Mouse (Mus musculus) frontal cortex, adult 2 months (tissue): ENCODE measurements around the gene Kif5a. TPM values are rescaled to one million over a fixed set of nuclear protein-coding genes. Genes with fewer than 3 reads are reported as not detected.

Experiments
- DNase-seq, 2 experiments: peaks; one replicate each; pipeline ENCODE4 v3.0.0; 2022; ENCODE audit warnings: low spot score in 1 of 2; ENCODE audit errors: extremely low spot score in 1 of 2
- polyA plus RNA-seq: library from polyadenylated mRNA; depleted of rRNA; stranded (reverse); fragments of >200 nt; gene quantifications from 2 replicates; pipeline ENCODE4 v1.2.3, GENCODE M21; 2012

Gene Kif5a
- polyA plus RNA-seq, 1 experiment = 907 TPM

GRCm38 (mm10) chr10:127267318-127267717, 4.2 kb upstream of the Kif5a start:
- no peak for DNase-seq

GRCm38 (mm10) chr10:127266112-127267091, 3.3 kb upstream of the Kif5a start, which contains the start of gene Dctn2:
Gene Dctn2 (plus strand): TSS chr10:127266368.
- peak; percentile 95 to 96 for DNase-seq

GRCm38 (mm10) chr10:127265727-127266111, 2.6 kb upstream of the Kif5a start:
- DNase-seq = no peak

DNA sequence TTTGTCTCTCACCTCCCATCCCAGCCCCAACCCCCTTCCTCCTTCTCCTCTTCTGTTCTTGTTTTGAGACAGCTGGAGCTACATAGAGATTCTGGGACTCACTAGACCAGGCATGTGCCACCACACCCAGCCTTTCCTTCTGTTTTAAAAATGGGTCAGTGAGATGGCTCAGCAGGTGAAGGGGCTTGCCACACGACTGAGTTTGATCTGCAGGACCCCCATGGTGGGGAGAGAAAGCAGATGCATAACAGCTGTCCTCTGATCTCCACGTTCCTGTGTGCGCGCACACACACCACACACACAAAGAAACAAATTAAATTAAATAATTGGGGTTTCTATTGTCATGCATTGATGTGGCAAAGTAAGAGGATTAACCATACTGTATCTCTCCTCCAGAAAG, 1.8 kb upstream of the Kif5a start:
- no peak for DNase-seq

- DNase-seq = no peak
Observed at GRCm38 (mm10) chr10:127264336-127264735, 1.2 kb upstream of the Kif5a start.

GRCm38 (mm10) chr10:127263631-127264030, 483 bp upstream of the Kif5a start:
- DNase-seq = no peak

DNA sequence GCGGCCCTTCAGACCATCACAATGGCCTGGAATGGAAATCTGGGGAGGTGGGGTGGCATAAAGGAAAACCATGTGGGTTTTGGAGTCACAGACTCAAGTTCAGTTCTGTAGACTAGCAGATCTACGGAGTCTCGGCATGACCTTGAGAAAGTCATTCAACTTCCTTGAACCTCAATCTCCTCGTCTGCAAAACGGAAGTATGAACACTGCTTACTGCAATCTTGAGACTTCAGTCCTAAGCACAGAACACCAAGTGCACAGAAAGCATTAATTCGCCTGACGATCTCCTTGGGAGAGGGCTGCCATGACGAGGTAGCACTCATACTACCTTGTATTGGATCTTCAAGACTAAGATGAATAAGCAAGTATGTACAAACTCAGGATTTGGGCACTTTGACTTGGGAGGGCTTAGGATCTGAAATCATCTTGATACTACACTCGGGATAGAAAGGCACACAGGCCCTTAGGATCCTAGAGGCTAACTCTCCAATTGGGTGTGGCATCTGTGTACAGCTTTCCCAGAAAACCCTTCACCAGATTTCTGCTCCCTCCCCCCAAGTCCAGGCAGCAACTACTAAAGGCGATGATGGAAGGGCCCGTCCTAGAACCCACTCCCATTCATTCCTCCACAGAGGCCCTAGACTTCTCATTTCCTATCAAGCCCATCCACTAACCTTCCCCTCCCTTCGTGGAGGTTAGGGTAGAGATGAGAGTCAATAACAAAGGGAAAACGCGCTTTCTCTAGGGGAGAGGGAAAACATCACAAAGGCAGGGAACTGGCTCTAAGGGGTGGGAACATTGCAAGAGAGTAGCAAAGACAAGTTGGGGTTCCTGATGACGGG, 1.2 kb downstream of the Kif5a start:
- DNase-seq = no peak

DNA sequence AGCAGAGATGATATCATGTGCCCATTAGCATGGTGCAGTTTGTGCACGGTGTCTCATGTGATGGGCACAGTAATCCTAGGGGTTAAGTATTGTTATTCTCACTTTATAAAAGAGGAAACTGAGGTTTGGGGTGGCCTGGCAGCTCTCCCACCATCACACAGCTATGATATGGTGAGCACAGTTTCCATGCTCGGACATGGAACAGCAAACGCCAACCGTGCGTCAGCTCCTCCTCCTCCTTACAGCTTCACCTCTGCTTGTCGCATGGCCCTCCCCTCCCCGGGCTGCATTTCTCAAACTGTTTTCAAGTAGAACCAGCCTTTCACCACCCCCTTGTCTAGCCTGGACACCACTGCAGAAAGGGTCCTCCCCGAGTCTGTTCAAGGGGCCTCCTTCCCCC, 4.7 kb downstream of the Kif5a start:
- DNase-seq = no peak

DNA sequence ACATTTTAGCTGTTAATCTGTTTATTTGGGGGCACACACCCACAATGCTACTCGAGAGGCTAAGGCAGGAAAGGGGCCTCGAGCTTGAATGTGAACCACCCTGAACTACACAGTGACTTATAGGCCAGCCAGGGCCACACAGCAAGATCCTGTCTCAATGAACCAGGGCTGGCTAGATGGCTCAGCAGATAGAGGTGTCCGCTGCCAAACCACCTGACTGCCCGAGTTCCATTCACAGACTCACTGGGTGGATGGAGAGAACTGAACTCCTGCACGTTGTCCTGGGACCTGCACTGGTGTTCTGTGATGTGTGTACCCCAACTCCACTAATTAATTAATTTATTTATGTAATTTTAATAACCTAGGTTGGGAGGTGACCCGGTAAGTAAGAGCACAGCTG, 5.4 kb downstream of the Kif5a start:
- DNase-seq = no peak

DNA sequence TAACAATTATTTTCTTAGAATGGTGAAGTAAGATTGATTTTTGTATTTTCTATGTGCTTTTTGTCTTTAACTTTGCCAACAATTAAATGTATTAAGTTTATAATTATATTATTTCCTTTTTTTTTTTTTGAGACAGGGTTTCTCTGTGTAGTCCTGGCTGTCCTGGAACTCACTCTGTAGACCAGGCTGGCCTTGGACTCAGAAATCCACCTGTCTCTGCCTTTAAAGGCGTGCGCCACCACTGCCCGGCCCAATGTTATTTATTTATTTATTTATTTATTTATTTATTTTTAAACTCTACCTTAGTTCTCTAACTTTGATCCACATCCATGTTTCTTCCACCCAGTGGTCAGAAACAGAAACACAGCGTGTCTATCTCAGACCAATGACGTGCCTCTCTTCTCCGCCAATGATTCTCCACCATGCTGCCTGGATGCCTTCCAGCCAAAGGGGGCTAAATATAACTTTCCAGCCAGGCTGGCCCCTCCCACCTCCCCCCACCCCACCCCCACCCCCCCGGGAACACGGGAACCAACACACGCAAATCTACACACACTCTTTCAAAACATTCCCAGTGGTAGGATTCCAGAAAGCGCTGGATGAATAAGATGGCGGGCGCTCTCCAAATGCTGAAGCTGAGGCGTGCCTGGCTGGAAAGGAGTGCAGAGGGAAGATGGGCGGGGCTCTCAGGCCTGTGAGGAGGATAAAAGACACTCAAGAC, 7.4 kb downstream of the Kif5a start:
- DNase-seq = peak in 1 of 2 experiments; percentile 42

DNA sequence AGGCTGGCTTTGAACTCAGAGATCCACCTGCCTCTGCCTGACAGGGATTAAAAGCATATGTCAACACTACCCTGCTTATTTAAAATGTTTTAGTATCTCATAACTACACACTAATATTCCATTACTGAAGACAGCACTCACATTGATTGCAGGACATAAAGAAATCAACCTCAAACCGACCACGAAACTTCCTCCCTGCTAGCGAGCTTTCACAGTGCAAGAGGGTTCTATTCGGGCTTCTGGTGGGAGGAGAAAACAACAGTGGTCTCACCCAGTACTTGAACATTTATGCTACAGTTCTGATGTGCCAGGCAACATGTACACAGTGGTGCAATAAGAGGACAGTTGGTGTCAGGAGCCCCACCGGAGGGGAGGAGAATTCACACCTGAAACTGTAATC, 12.3 kb downstream of the Kif5a start:
- no peak for DNase-seq

DNA sequence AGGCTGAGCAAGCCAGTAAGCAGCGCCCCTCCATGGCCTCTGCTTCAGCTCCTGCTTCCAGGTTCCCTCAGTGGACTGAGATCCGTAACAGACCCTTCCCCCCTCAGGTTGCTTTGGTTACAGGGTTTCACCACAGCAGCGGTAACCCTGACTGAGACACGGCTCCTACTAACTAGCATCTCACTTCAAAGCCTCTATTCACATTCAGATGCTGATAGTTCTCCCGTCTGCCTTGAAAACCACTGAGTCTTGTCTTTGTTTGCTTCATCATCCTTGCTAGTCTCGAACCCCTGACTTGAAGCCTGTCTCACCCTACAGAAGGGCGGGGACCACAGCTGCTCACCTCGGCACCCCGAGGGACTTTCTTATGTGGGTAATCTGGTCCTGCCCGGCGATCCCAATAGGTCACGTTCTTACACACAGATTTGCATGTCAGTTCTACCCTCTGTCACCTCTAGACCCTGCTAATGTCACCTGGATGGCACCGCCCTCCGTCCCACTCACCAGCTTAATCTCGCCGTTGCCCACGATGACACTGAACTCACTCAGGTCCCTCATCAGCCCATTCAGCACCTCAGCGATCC, 24.8 kb downstream of the Kif5a start:
- DNase-seq = no peak

DNA sequence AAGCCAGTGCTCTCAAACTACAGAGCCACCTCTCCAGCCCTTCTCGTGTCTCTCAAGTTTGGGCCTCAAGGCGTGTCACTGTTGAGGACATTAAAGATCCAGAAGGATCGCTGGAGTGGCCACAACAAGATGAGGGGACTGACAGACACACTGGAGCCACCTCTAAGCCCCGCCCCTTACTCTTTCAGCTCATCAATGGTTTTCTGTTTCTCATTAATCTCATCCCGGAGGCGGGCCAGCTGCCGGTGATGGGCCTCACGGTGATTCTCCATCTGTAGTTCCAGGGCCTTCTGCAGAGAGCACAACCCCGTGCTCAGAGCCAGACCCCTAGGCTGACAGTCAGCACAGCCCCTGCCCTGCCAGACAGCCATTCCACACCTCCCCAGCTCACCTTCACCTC, 26.6 kb downstream of the Kif5a start:
- no peak for DNase-seq

DNA sequence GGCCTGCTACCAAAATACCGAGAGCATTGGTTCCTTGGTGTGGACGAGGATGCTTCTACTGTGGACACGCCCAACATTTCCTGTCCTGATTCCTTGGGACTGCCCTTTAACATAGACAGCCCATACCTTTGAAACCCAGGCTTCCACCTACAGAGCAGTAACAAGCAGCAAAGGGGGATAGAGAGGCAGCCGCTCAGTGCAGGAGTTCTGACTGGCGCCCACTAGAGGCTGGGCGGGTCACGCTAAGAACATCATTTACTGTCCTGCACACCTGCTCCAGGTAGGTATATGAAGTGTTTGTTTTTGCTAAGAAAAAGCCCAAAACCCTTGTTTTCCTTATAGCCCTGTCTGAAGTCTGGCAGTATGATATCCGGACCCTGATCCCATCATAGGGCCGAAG, 30.0 kb downstream of the Kif5a start:
- no peak for DNase-seq

GRCm38 (mm10) chr10:127231741-127232140, 31.4 kb downstream of the Kif5a start:
- no peak for DNase-seq

DNA sequence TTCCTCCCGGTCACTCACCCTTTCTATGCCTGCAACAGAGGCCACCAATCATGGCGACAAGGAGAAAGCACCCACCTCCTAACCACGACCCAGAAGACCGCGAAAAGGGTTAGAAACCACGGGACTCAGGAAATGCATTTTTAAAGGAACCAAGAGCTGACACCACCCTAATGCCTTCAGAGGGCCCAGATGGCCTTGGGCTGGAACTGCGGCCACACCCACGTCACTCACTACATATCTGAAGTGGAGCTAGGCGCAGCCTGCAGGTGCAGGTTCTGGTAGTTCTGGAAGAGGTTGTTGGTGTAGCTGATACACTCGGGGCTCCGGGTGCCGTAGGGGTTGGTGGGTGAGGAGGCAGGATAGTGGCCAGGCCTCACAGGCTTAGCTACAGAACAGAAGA, 32.5 kb downstream of the Kif5a start:
- DNase-seq = no peak

GRCm38 (mm10) chr10:127228897-127229296, 34.3 kb downstream of the Kif5a start:
- DNase-seq = peak in 1 of 2 experiments; percentile 91

DNA sequence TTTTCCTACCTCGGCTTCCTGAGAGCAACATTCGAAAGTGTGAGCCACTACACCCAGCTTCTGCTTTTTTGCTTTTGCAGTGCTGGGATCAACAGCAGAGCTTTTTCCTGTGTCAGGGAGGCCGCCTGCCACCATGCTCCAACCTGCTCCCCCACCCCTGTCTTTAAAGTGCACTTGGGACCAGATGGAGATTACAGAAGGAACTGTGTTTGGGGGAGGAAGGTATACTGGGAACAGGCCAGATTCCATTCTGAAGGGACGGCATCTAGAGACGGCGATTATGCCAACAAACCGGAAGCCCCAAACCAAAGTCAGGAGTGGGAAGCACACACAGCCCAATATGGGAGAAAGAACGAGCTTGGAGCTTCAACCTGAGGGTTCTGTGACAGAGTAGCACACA, 36.0 kb downstream of the Kif5a start:
- DNase-seq = peak in 1 of 2 experiments; percentile 56

DNA sequence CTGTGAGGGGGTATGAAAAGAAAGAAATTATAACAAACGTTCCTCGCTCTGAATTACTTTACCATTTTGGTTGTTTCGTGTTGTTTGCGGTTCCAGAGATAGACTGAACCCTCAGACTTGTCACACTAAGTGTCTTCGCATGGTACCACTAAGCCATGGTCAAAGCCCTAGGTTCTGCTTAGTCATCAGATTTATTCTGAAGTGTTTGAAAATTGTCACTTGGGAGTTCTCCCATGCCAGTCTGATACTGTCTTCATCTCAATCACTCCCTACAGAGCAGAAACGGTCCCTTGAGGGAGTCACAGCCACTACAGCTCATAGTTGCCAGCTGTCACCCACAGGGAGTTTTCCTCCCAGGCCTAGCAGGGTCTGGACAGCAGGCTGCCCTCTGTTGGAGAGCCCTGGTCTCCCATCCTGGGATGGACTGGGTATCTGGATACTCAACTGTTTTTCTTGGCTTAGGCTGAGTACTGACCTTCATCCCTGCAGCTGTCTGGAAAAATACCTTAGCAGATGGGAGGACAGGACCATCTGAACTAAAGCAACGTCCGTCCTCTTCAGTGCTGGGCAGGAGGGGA, 36.7 kb downstream of the Kif5a start:
- DNase-seq = no peak

DNA sequence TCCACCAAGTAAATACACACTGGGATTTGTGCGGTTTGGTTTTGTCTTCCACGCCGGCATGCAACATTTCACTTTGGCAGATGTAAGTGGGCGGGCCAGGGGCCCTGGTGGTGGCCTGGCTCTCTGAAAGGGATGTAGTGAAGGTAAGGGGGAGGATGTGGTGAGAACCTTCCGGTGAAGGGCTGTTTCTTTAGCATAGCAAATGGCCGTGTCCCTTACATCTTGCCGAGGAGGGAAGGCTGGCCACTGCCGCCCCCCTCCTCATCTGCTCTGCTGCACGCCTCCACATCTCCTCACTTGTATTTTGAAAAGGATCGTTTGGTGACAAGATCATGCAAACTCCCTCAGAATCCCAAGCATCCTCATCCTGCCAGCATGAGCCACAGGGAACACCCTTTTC, 37.4 kb downstream of the Kif5a start:
- peak in 1 of 2 experiments; percentile 70 for DNase-seq
